Mouse (Mus musculus) mouse trophoblast stem cell (cell line): Measurements from ENCODE around the gene Kirrel3.

Source experiments
- in situ Hi-C, 2 experiments: fragments of 300-500 bp; cut with MseI, MboI; formaldehyde crosslinking; loops; 2 replicates in 1 of 2; 3 replicates in 1 of 2; pipeline ENCODE4 v1.15.1; 2025

Gene Kirrel3

DNA sequence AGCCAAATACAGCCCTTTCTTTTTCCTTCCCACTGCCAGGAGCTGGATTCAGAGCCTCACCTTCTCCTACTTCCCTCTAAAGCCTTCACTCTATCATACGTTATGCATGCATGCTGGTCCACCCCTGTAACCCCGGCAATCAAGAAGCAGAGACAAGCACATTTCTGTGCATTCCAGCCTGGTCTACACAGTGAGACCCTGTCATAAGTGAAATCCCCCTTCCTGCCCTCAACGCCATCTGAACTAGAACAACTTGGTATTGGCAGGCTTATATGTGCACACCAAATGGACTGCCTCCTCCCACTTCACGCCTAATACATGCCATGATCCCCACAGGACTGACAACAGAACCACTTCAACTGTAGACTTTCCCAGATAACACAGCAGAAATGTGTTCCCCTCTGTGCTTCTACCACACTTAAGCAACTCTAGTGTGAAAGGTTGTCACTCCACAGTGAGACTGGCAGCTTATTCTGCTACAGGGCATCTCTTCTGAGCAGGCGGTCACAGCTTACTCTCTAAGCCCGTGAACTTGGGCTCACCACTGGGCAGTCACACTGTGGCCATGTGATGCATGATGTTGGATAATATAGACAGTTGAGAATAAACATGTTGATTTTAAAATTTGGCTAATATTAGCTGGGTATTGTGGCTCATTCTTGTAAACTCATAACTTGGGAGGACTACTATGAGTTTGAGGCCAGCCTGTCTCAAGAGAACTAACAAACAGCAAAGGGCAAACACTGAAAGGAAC lies 565.2 kb downstream of the Kirrel3 start:
- in situ Hi-C loops, result no loop called here

DNA sequence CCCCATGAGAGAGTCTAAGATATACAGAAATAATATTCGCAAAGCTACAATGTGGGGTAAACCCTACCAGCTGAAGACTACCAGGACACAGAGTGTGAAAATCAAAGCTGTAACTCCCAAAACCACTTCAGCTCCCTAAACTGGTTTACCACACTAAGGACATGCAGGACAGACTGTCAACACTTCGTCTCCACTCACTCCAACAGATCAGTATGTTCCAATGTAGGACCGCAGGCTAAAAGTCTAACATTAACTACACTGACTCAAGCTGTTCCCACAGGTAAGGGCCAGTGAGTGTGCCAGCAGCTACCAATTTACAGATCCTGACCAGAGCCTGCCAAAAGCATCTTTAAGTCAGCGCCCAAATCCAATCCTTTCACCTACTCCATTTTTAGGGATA lies 566.0 kb downstream of the Kirrel3 start:
- in situ Hi-C loops, result no loop called here

- in situ Hi-C loops, result no loop called here
Measured at GRCm38 (mm10) chr9:35052671-35053070, 567.0 kb downstream of the Kirrel3 start.

DNA sequence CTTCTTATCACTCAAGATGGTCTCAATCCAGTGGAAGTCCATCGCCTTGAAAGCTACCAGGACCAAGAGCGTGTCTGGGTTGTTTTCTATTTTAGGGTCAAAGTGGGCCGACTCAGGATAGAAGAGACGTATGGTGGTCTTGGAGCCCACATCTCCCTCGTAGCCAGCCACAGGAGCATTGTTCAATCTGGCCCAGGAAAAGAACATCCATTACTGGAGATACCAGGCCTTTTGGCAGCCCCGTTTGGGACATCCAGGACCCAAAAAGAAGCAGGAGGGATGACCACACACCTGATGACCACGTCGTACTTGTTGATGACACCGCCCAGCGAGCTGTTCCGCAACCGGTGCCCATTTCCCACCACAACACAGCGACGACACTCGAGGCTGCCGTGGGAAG lies 567.4 kb downstream of the Kirrel3 start:
- in situ Hi-C loops, result no loop called here

DNA sequence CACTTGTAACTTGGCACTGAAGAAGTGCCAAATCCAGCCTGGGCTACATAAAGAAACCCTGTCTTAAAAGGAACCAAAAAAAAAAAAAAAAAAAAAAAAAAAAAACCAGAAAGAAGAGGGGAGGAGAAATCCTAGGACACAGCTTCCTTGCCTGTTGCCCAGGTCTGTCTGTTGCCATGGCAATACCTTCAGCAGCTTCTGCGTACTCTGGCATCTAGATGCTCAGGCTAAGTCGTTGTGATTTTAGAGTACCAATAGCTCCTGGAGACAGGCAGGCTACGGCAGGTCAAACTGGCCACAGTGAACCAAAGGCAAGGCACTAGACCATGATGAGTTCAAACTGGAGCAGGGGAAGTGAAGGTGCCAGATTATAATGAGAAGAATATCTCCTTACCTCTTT lies 568.0 kb downstream of the Kirrel3 start:
- in situ Hi-C loops, result no loop called here

DNA sequence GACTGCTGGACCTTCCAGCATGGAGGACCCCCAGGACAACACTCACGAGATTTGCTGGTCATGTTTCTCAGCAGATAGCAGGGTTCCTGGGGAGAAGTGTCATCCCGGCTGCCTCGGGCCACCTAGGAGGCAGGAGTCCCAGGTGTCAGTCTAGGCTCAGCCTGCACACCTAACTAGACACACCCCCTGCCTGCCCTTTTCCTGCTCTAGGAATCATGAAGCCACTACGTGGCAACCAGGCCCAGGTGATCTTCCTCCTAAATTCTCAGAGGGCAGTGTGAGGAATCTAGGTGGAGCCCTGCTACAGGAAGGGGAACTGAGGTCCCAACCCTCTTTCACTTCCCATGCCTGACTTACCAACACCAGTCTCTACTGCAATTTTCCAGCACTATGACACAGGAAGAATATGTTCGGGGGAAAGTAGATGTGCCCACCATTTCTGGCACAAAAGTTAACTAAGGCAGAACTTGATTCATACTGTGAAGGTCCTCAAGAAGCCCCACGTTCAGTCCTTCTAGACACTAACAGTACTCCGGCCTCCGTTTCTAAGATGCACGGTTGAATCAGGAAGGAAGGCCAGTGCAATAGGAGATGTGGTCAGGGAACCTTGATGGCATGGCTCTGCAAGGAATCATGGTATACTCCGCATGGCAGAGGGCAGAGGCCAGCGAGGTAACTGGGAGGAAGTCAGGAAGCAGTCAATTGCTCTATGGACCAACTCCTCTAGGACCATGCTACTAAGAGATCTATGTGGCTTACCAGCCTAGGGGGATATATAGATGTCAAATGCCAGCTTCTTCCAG lies 570.0 kb downstream of the Kirrel3 start:
- in situ Hi-C loops, result no loop called here

- in situ Hi-C loops, result no loop called here
Measured at GRCm38 (mm10) chr9:35056611-35057010, 570.9 kb downstream of the Kirrel3 start.

DNA sequence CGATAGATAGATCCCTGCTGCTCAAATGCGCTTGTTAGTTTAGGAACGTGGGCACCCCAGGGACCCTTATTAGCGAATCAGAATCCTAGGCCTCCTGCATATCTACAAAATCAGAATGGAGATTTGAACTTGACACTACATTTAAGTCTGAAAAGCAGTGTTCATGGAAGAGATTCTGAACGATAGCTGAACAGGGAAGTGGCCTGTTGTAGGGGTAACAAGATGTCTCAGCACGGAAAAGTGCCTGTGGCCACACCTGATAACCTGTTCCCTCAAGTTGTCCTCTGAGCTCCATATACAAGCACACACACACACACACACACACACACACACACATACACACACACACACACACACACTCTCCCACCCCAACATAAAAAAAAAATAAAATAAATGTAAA lies 571.9 kb downstream of the Kirrel3 start:
- in situ Hi-C loops, result no loop called here

GRCm38 (mm10) chr9:35058186-35058585 lies 572.5 kb downstream of the Kirrel3 start:
- in situ Hi-C loops, result no loop called here

GRCm38 (mm10) chr9:35058596-35059354 lies 573.1 kb downstream of the Kirrel3 start:
- in situ Hi-C loops, result no loop called here

- in situ Hi-C loops, result loop anchor here in 1 of 2 experiments (5.0 kb wide), 1 partner anchor 37 kb away; no protein-coding TSS in a partner anchor
Measured at GRCm38 (mm10) chr9:35059881-35060280, 574.2 kb downstream of the Kirrel3 start.

GRCm38 (mm10) chr9:35061446-35061845 lies 575.8 kb downstream of the Kirrel3 start:
- in situ Hi-C loops, result loop anchor here in 1 of 2 experiments (5.0 kb wide), 1 partner anchor 36 kb away; no protein-coding TSS in a partner anchor
